Mouse (Mus musculus) liver, embryonic 14 days (tissue): ENCODE results near the gene Il10rb. TPM values are rescaled to one million over a fixed set of nuclear protein-coding genes. Genes with fewer than 3 reads are reported as not detected.

Experiments used
- polyA plus RNA-seq: library from polyadenylated mRNA; depleted of rRNA; stranded (reverse); fragments of >200 nt; gene quantifications from 2 replicates; pipeline ENCODE4 v1.2.3, GENCODE M21; 2012; rRNA removed

Il10rb gene
- 11.4 and 14.5 TPM in 2 replicates for polyA plus RNA-seq

GRCm38 (mm10) chr16:91405640-91406584 lies at the start of gene Il10rb:
Gene Il10rb (plus strand): TSS chr16:91406164.

GRCm38 (mm10) chr16:91372577-91373472 lies 33.1 kb upstream of the Il10rb start, which contains the start of gene Ifnar2:
Gene Ifnar2 (plus strand): TSS chr16:91372783.

GRCm38 (mm10) chr16:91391421-91391820 lies 14.5 kb upstream of the Il10rb start, which contains the start of gene Gm21970:
Gene Gm21970 (plus strand): TSS chr16:91391721.

Other genes starting within 250 kb of the Il10rb start
- gene Olig2, start 180.7 kb upstream of the Il10rb start, polyA plus RNA-seq: not detected in 2 replicates
- 0.01 TPM in 1 of 2 replicates, not detected in the other for gene Olig1, start 136.4 kb upstream of the Il10rb start, polyA plus RNA-seq
- gene Ifnar2, start 33.4 kb upstream of the Il10rb start, polyA plus RNA-seq: 33.2 and 35.6 TPM in 2 replicates
- 0.03 TPM in 1 of 2 replicates, not detected in the other for gene Gm21970, start 14.4 kb upstream of the Il10rb start, polyA plus RNA-seq
- gene Ifnar1, start 79.1 kb downstream of the Il10rb start, polyA plus RNA-seq: 10.5 and 12.6 TPM in 2 replicates
- 3.8 and 5.2 TPM in 2 replicates for gene Ifngr2, start 140.9 kb downstream of the Il10rb start, polyA plus RNA-seq
- 2.7 and 3.5 TPM in 2 replicates for gene Tmem50b, start 191.6 kb downstream of the Il10rb start, polyA plus RNA-seq
- 0.76 and 0.85 TPM in 2 replicates for gene Dnajc28, start 212.9 kb downstream of the Il10rb start, polyA plus RNA-seq
- 41.1 and 44.3 TPM in 2 replicates for gene Gart, start 240.8 kb downstream of the Il10rb start, polyA plus RNA-seq
- 66.9 and 78.7 TPM in 2 replicates for gene Son, start 241.3 kb downstream of the Il10rb start, polyA plus RNA-seq